Mouse (Mus musculus) heart, embryonic 15.5 days (tissue): ENCODE measurements around the gene Slc7a11. TPM values are rescaled to one million over a fixed set of nuclear protein-coding genes. Genes with fewer than 3 reads are reported as not detected.
"Not testable (repeated sequence)": the region's sequence is repeated elsewhere in the genome, so short reads cannot be mapped to it uniquely, and the experiment has no call there.

Experiments
- ATAC-seq: fragments of 200-750 bp; cut with Nextera tagmentation; replicated peaks from 2 replicates; pipeline ENCODE4 v1.8.0; 2017; ENCODE audit warnings: low read depth, moderate TSS enrichment; ENCODE audit not compliant: insufficient number of reproducible peaks, insufficient read depth, low FRiP score
- H3K27ac ChIP-seq: fragments of 300-500 bp; sonication (generic); 2 replicates; pipeline ENCODE4 v1.5.1; 2015; ENCODE audit warnings: mild to moderate bottlenecking, inconsistent platforms
- H3K27me3 ChIP-seq: fragments of 300-500 bp; sonication (generic); 2 replicates; pipeline ENCODE4 v1.6.1; 2015; ENCODE audit warnings: inconsistent platforms
- H3K36me3 ChIP-seq: fragments of 300-500 bp; sonication (generic); 2 replicates; pipeline ENCODE4 v1.6.1; 2015; ENCODE audit warnings: mild to moderate bottlenecking, inconsistent platforms
- H3K4me1 ChIP-seq: fragments of 300-500 bp; sonication (generic); replicated peaks from 2 replicates; pipeline ENCODE4 v1.6.1; 2015; ENCODE audit warnings: inconsistent platforms
- H3K4me2 ChIP-seq: fragments of 300-500 bp; sonication (generic); 2 replicates; pipeline ENCODE4 v1.6.1; 2015; ENCODE audit warnings: inconsistent platforms, mild to moderate bottlenecking, moderate library complexity
- H3K4me3 ChIP-seq: fragments of 300-500 bp; sonication (generic); 2 replicates; pipeline ENCODE4 v1.5.1; 2015; ENCODE audit warnings: mild to moderate bottlenecking, inconsistent platforms
- H3K9ac ChIP-seq: fragments of 300-500 bp; sonication (generic); 2 replicates; pipeline ENCODE4 v1.6.1; 2015; ENCODE audit warnings: mild to moderate bottlenecking, inconsistent platforms
- H3K9me3 ChIP-seq: fragments of 300-500 bp; sonication (generic); replicated peaks from 2 replicates; pipeline ENCODE4 v1.6.1; 2016; ENCODE audit warnings: inconsistent platforms
- WGBS: fragments of 180-500 bp; shearing (Covaris S2); methylation state at CpG from one replicate; pipeline ENCODE4 v1.1.7; 2015; ENCODE audit warnings: mixed read lengths; 5-methylcytosine and 5-hydroxymethylcytosine counted together
- polyA plus RNA-seq: library from polyadenylated mRNA; unstranded; fragments of >200 nt; fragmentation: Nextera tagmentation; extraction: Ambion mirVana; gene quantifications from 2 replicates; pipeline ENCODE4 v1.2.1, GENCODE M21; 2015

Slc7a11 gene
- polyA plus RNA-seq, 1 experiment from 2014 or later = 0.10 TPM

- 77% methylated on average over 2 of the region's 2 CpGs for WGBS
- Histone ChIP-seq H3K27me3 (no peaks in the 10 kb centered on the region), H3K4me2 (no peak overlapping the region), H3K9me3 (no peaks in the 10 kb centered on the region), H3K9ac (no peak overlapping the region), H3K36me3 (no peaks in the 10 kb centered on the region), H3K4me3 (no peak overlapping the region), H3K4me1 (peaks cover 6% of the 10 kb centered on the region), H3K27ac (no peak overlapping the region)
- ATAC-seq = no peak
Measured at GRCm38 (mm10) chr3:50440409-50440808, 3.0 kb downstream of the Slc7a11 start.

GRCm38 (mm10) chr3:50439429-50439828 lies 4.0 kb downstream of the Slc7a11 start:
- H3K9me3 ChIP-seq = no peaks in the 10 kb centered on the region
- H3K27ac ChIP-seq = no peak overlapping the region
- no peak for ATAC-seq
- H3K4me2 ChIP-seq = no peak overlapping the region
- H3K4me1 ChIP-seq = peaks cover 6% of the 10 kb centered on the region
- H3K36me3 ChIP-seq = no peaks in the 10 kb centered on the region
- WGBS = 80% methylated on average over 5 of the region's 5 CpGs
- H3K4me3 ChIP-seq = no peak overlapping the region
- H3K27me3 ChIP-seq = no peaks in the 10 kb centered on the region
- H3K9ac ChIP-seq = no peak overlapping the region

DNA sequence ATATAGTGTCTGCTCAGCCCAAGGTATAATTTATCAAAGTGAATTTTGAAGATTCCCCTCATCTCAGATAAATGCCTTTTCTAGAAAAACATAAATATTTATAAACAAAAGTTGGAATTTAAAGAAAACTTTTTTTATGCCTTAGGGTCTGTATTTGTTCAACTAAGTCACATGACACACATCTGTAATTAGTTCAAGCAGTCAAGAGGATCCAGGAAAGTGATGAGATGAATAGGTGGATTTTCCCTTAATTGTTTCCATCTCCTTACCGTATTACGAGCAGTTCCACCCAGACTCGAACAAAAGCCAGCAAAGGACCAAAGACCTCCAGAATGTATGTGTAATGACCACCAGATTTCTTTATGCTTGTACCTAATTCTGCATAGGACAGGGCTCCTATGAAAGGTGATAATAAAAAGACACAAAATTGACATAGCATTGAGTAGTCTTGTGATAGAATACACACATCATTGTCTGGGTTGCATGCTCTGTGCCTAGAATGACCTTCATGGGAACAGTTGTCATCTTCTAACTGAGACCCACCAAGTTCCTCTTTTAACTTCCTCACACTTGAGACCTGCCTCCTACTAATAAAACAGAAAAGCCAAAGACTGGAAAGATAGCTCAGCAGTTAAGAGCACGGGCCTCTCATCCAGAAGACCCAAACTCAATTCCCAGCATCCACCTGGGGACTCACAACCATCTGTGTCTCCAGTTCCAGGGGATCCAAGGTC lies 4.7 kb downstream of the Slc7a11 start:
- Histone ChIP-seq H3K4me3 (no peak overlapping the region), H3K9ac (no peak overlapping the region), H3K4me1 (peaks cover 6% of the 10 kb centered on the region), H3K36me3 (no peaks in the 10 kb centered on the region), H3K27me3 (no peaks in the 10 kb centered on the region), H3K27ac (no peak overlapping the region), H3K4me2 (no peak overlapping the region), H3K9me3 (no peaks in the 10 kb centered on the region)
- no peak for ATAC-seq
- WGBS = 65% methylated on average over 4 of the region's 4 CpGs

GRCm38 (mm10) chr3:50438081-50438480 lies 5.3 kb downstream of the Slc7a11 start:
- H3K4me3 ChIP-seq, H3K27ac ChIP-seq, H3K9me3 ChIP-seq, H3K36me3 ChIP-seq, H3K9ac ChIP-seq, H3K4me2 ChIP-seq, H3K4me1 ChIP-seq, ATAC-seq, H3K27me3 ChIP-seq: not testable (repeated sequence)
- 43% methylated on average over 2 of the region's 2 CpGs for WGBS

DNA sequence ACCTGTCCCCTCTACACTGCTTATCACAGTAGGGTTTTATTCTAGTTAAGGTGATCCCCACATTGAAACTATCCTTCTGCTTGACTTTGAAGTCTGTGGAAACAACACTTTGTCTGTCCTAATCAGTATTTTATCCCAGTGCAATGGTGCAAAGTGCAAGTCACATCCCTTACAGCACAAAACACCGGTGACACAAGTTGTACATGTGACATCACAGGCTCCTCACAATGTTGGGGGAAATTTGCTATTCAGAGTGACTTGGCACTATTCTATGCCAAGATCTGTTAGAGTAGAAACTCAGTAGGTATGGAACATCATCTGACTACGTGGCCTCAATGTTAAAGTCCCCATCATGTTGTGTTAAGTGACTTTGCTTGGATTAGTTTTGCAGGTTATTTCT lies 7.0 kb downstream of the Slc7a11 start:
- not testable (repeated sequence) for H3K9me3 ChIP-seq, H3K4me3 ChIP-seq, H3K4me2 ChIP-seq, ATAC-seq, H3K27me3 ChIP-seq, H3K9ac ChIP-seq, H3K27ac ChIP-seq, H3K4me1 ChIP-seq, H3K36me3 ChIP-seq
- WGBS = 83% methylated on average over 2 of the region's 2 CpGs

DNA sequence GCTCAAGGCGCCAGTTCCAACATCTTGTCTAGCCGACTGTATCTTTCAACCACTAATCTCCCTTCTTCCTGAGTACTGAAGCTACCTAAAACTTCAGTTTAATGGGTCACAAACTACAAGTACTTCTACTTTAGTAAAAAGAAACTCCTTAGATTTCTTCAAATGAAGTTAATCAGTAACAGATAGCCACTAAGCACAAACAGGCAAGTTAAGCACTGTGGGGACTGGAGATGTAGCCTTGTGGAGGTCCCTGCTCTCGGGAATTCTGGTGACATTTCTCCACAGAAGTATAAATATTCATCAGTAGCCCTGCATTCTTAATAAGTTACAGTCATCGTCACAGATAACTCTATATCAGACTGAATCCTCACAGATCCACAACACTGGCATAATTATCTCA lies 9.6 kb downstream of the Slc7a11 start:
- H3K27ac ChIP-seq = no peak overlapping the region
- ATAC-seq = no peak
- no peak overlapping the region for H3K9ac ChIP-seq
- H3K36me3 ChIP-seq = no peaks in the 10 kb centered on the region
- no peaks in the 10 kb centered on the region for H3K27me3 ChIP-seq
- no peak overlapping the region for H3K4me2 ChIP-seq
- WGBS = 67% methylated on average over 4 of the region's 4 CpGs
- no peak overlapping the region for H3K4me3 ChIP-seq
- no peaks in the 10 kb centered on the region for H3K9me3 ChIP-seq
- no peaks in the 10 kb centered on the region for H3K4me1 ChIP-seq

DNA sequence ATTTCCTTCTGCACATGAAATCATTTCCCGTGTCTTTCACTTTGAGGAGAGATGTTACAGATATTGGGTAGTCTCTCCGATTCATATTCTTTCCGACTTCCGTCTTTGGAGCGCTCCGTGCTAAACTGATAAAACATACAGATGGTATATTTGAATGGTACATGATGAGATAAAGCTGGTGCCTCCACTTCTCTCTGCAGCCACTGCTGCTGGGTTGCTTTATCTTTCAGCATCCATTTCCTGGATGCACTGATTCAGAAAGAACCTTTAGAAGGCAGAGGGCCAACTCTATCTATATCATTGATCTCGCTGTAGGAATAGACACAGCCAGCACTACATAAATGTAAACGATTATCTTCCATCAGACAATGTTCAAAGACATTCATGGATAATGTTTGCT lies 12.6 kb downstream of the Slc7a11 start:
- Histone ChIP-seq H3K4me1 (no peaks in the 10 kb centered on the region), H3K4me2 (no peak overlapping the region), H3K9ac (no peak overlapping the region), H3K4me3 (no peak overlapping the region), H3K27me3 (no peaks in the 10 kb centered on the region), H3K36me3 (no peaks in the 10 kb centered on the region), H3K27ac (no peak overlapping the region), H3K9me3 (no peaks in the 10 kb centered on the region)
- WGBS = 81% methylated on average over 8 of the region's 8 CpGs
- no peak for ATAC-seq

- 66% methylated on average over 8 of the region's 8 CpGs for WGBS
- Histone ChIP-seq H3K4me2 (no peak overlapping the region), H3K4me3 (no peak overlapping the region), H3K27ac (no peak overlapping the region), H3K27me3 (no peaks in the 10 kb centered on the region), H3K4me1 (no peaks in the 10 kb centered on the region), H3K9me3 (no peaks in the 10 kb centered on the region), H3K36me3 (no peaks in the 10 kb centered on the region), H3K9ac (no peak overlapping the region)
- ATAC-seq = no peak
Measured at GRCm38 (mm10) chr3:50421480-50422277, 21.7 kb downstream of the Slc7a11 start.

- WGBS = 73% methylated on average over 3 of the region's 3 CpGs
- Histone ChIP-seq H3K9ac (no peak overlapping the region), H3K4me3 (no peak overlapping the region), H3K4me1 (no peaks in the 10 kb centered on the region), H3K27me3 (no peaks in the 10 kb centered on the region), H3K27ac (no peak overlapping the region), H3K36me3 (no peaks in the 10 kb centered on the region), H3K4me2 (no peak overlapping the region), H3K9me3 (no peaks in the 10 kb centered on the region)
- no peak for ATAC-seq
Measured at GRCm38 (mm10) chr3:50419161-50419560, 24.3 kb downstream of the Slc7a11 start.

GRCm38 (mm10) chr3:50406771-50407170 lies 36.6 kb downstream of the Slc7a11 start:
- no peak for ATAC-seq
- WGBS = 82% methylated on average over 2 of the region's 2 CpGs
- no peak overlapping the region for H3K4me3 ChIP-seq
- no peak overlapping the region for H3K27ac ChIP-seq
- H3K9me3 ChIP-seq = no peaks in the 10 kb centered on the region
- no peaks in the 10 kb centered on the region for H3K36me3 ChIP-seq
- no peak overlapping the region for H3K9ac ChIP-seq
- H3K4me2 ChIP-seq = no peak overlapping the region
- H3K27me3 ChIP-seq = no peaks in the 10 kb centered on the region
- H3K4me1 ChIP-seq = no peaks in the 10 kb centered on the region

DNA sequence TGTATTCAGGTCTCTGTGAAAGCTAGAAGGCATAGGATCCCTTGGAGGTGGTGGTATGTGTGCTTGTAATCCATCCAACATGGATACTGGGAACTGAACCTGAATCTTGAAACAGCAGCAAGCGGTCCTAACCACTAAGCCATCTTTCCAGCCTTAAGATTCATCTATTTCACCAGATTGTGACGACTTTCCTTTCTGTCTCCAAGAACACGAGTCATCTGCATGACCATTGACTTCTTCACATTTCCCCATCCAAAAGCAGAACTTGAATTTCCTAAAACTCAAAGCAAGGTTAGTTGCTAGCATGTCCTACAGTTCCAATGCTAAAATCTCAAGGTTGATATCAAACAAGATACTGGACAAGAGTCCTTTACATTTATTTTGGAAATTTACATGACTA lies 37.5 kb downstream of the Slc7a11 start:
- Histone ChIP-seq H3K4me3 (no peak overlapping the region), H3K27me3 (no peaks in the 10 kb centered on the region), H3K27ac (no peak overlapping the region), H3K4me2 (no peak overlapping the region), H3K4me1 (no peaks in the 10 kb centered on the region), H3K9me3 (no peaks in the 10 kb centered on the region), H3K36me3 (no peaks in the 10 kb centered on the region), H3K9ac (no peak overlapping the region)
- no peak for ATAC-seq
- 69% methylated on average over 3 of the region's 3 CpGs for WGBS

GRCm38 (mm10) chr3:50388786-50389185 lies 54.6 kb downstream of the Slc7a11 start:
- no peak for ATAC-seq
- 86% methylated on average over 6 of the region's 6 CpGs for WGBS
- H3K27ac ChIP-seq = no peak overlapping the region

More at GRCm38 (mm10) chr3:50388786-50389185, 54.6 kb downstream of the Slc7a11 start:
- no peaks in the 10 kb centered on the region for H3K9me3 ChIP-seq
- H3K4me1 ChIP-seq = no peaks in the 10 kb centered on the region
- H3K27me3 ChIP-seq = no peaks in the 10 kb centered on the region
- H3K4me2 ChIP-seq = no peak overlapping the region
- H3K4me3 ChIP-seq = no peak overlapping the region
- H3K36me3 ChIP-seq = no peaks in the 10 kb centered on the region
- H3K9ac ChIP-seq = no peak overlapping the region
